Comparison of ENCODE assay signal across 15 mouse cellular contexts in genomic region chr6:37328671-37329070, GRCm38 (mm10). TPM values are rescaled to one million over a fixed set of nuclear protein-coding genes. Genes with fewer than 3 reads are reported as not detected.
DNase-seq lines count a peak whose midpoint lies in the region; ATAC-seq and TF ChIP-seq lines count a peak whose summit lies in the region.
"Had no signal": no experiment of that assay in that cellular context is flagged by ENCODE, and none has a peak within 500 bp of the region (broad histone marks: within the 10 kb centered on the region; RNA-seq: fewer than 3 reads in every experiment).

No protein-coding gene starts in this region.

- H3K27ac ChIP-seq in heart, embryonic 15.5 days, result peak overlapping the region; percentile 87
- H3K27ac ChIP-seq in midbrain, postnatal 0 days (ENCODE audit: low read depth, low read length), result no peak overlapping the region
- no peak overlapping the region; the same call in 1 of the 2 replicates for H3K27ac ChIP-seq in midbrain, embryonic 10.5 days (replicated peaks)
- H3K27ac ChIP-seq: forebrain, embryonic 13.5 days had no signal

- no peak overlapping the region for H3K4me3 ChIP-seq in heart, embryonic 15.5 days
- H3K4me3 ChIP-seq in midbrain, postnatal 0 days (ENCODE audit: low read depth, low read length), result no peak overlapping the region
- no peak overlapping the region for H3K4me3 ChIP-seq in midbrain, embryonic 10.5 days
- H3K4me3 ChIP-seq: forebrain, embryonic 13.5 days had no signal

- no peaks in the 10 kb centered on the region for H3K27me3 ChIP-seq in heart, embryonic 15.5 days
- no peaks in the 10 kb centered on the region for H3K27me3 ChIP-seq in midbrain, postnatal 0 days (ENCODE audit: insufficient read depth, low read length)
- no peaks in the 10 kb centered on the region for H3K27me3 ChIP-seq in midbrain, embryonic 10.5 days (ENCODE audit: low read depth, poor library complexity, severe bottlenecking)
- H3K27me3 ChIP-seq: forebrain, embryonic 13.5 days had no signal

- peaks cover 48% of the 10 kb centered on the region for H3K4me1 ChIP-seq in heart, embryonic 15.5 days (replicated peaks)
- peaks cover 9% of the 10 kb centered on the region for H3K4me1 ChIP-seq in midbrain, postnatal 0 days (ENCODE audit: insufficient read depth, low read length)
- H3K4me1 ChIP-seq in midbrain, embryonic 10.5 days, result peaks cover 27% of the 10 kb centered on the region

- peak; percentile 20 for DNase-seq in embryo, embryonic 11 days
- no peak for DNase-seq in embryo, embryonic 9.5 days (ENCODE audit: extremely low spot score)
- DNase-seq in heart, adult 9 months (ENCODE audit: low spot score in 2 of 2), result no peak
- DNase-seq in midbrain, postnatal 0 days (ENCODE audit: low spot score), result peak; percentile 59
- DNase-seq in midbrain, embryonic 10.5 days (ENCODE audit: low spot score), result no peak
- peak; percentile 8 for DNase-seq in retina, postnatal 1 day
- DNase-seq: adrenal gland, adult 8-10 months; cerebellum, adult 9-10 months; gastrocnemius, postnatal 10 days; lung, adult 18-20 months; right cerebral cortex, postnatal 25 days had no signal

- no peaks in the 10 kb centered on the region for H3K9me3 ChIP-seq in heart, embryonic 15.5 days (replicated peaks)
- no peaks in the 10 kb centered on the region for H3K9me3 ChIP-seq in midbrain, postnatal 0 days (ENCODE audit: low read length)
- no peaks in the 10 kb centered on the region for H3K9me3 ChIP-seq in midbrain, embryonic 10.5 days (replicated peaks)
- H3K9me3 ChIP-seq: forebrain, embryonic 13.5 days had no signal

- no peak for TF ChIP-seq CTCF in midbrain, postnatal 0 days (IDR thresholded peaks at IDR 0.05)

- ATAC-seq in heart, embryonic 15.5 days (replicated peaks; ENCODE audit: insufficient number of reproducible peaks, insufficient read depth, low FRiP score, low read depth), result no peak
- no peak for ATAC-seq in midbrain, postnatal 0 days (ENCODE audit: low FRiP score)
- ATAC-seq in activated CD4-positive, CD25-positive, alpha-beta regulatory T cell, adult 4 months, result no peak
- ATAC-seq: forebrain, embryonic 13.5 days; inflammation-experienced regulatory T-cells, adult 6 months had no signal

- WGBS in heart, embryonic 15.5 days, result 53% methylated on average over 7 of the region's 7 CpGs
- 38% methylated on average over 7 of the region's 7 CpGs for WGBS in midbrain, postnatal 0 days
- 35% methylated on average over 7 of the region's 7 CpGs for WGBS in midbrain, embryonic 10.5 days

- H3K36me3 ChIP-seq in heart, embryonic 15.5 days, result peaks cover 25% of the 10 kb centered on the region
- H3K36me3 ChIP-seq in midbrain, postnatal 0 days (ENCODE audit: insufficient read depth, low read length), result no peaks in the 10 kb centered on the region
- no peaks in the 10 kb centered on the region for H3K36me3 ChIP-seq in midbrain, embryonic 10.5 days

- H3K9ac ChIP-seq in heart, embryonic 15.5 days, result no peak overlapping the region
- H3K9ac ChIP-seq in midbrain, postnatal 0 days (replicated peaks; ENCODE audit: low read length, poor library complexity, severe bottlenecking), result no peak overlapping the region
- H3K9ac ChIP-seq: forebrain, embryonic 13.5 days had no signal

- H3K4me2 ChIP-seq in heart, embryonic 15.5 days, result no peak overlapping the region
- no peak overlapping the region for H3K4me2 ChIP-seq in midbrain, postnatal 0 days (ENCODE audit: low read depth, low read length, poor library complexity, severe bottlenecking)
- H3K4me2 ChIP-seq: forebrain, embryonic 13.5 days had no signal

RNA-seq across cellular contexts. Expression of gene Dgki, which starts 28.7 kb away (rescaled TPM):
- 0.48 and 0.51 TPM in 2 replicates for polyA plus RNA-seq in heart, embryonic 15.5 days (2015; fragmentation: Nextera tagmentation; extraction: Ambion mirVana)
- total RNA-seq in midbrain, postnatal 0 days (2014; rRNA removed), result 26.9 and 32.4 TPM in 2 replicates
- polyA plus RNA-seq in midbrain, postnatal 0 days (2015; fragmentation: Nextera tagmentation; extraction: Ambion mirVana), result 3.3 and 4.6 TPM in 2 replicates
- polyA plus RNA-seq in midbrain, embryonic 10.5 days (2016; fragmentation: Nextera tagmentation; extraction: Ambion mirVana), result 0.63 and 1.4 TPM in 2 replicates
- under 1 TPM in 1 of 2 experiments, not detected in 1; 0.21 TPM for polyA plus RNA-seq in activated CD4-positive, CD25-positive, alpha-beta regulatory T cell, adult 4 months (2017; shearing (Covaris generic))

Comparison
In these comparisons a context has a peak if more than half of its experiments do, and no peak if none do; other contexts are left out.
1. DNase-seq: peak in embryo, embryonic 11 days (single experiment), midbrain, postnatal 0 days (single experiment) and retina, postnatal 1 day (single experiment); none in embryo, embryonic 9.5 days (single experiment), heart, adult 9 months (0 of 2) and midbrain, embryonic 10.5 days (single experiment).